Mouse (Mus musculus) midbrain, embryonic 16.5 days (tissue): ENCODE results near the gene Trpm8. TPM values are rescaled to one million over a fixed set of nuclear protein-coding genes. Genes with fewer than 3 reads are reported as not detected.

ENCODE experiments used
- ATAC-seq: fragments of 200-750 bp; cut with Nextera tagmentation; 2 replicates; pipeline ENCODE4 v1.8.0; 2017; ENCODE audit warnings: moderate TSS enrichment
- H3K27ac ChIP-seq: fragments of 300-500 bp; sonication (generic); 2 replicates; pipeline ENCODE4 v1.5.1; 2014; ENCODE audit warnings: mild to moderate bottlenecking, low read length, mixed read lengths
- H3K27me3 ChIP-seq: fragments of 300-500 bp; sonication (generic); 2 replicates; pipeline ENCODE4 v1.6.1; 2014; ENCODE audit warnings: low read depth, low read length, mixed read lengths; ENCODE audit not compliant: control insufficient read depth, insufficient read depth
- H3K36me3 ChIP-seq: fragments of 300-500 bp; sonication (generic); 2 replicates; pipeline ENCODE4 v1.6.1; 2014; ENCODE audit warnings: mild to moderate bottlenecking, low read length, moderate library complexity, mixed read lengths; ENCODE audit not compliant: control insufficient read depth, insufficient read depth
- H3K4me1 ChIP-seq: fragments of 300-500 bp; sonication (generic); 2 replicates; pipeline ENCODE4 v1.6.1; 2014; ENCODE audit warnings: mild to moderate bottlenecking, low read length, mixed read lengths; ENCODE audit not compliant: control insufficient read depth, insufficient read depth
- H3K4me2 ChIP-seq: fragments of 300-500 bp; sonication (generic); 2 replicates; pipeline ENCODE4 v1.6.1; 2014; ENCODE audit warnings: mild to moderate bottlenecking, low read length, mixed read lengths
- H3K4me3 ChIP-seq: fragments of 300-500 bp; sonication (generic); 2 replicates; pipeline ENCODE4 v1.5.1; 2014; ENCODE audit warnings: low read depth, mild to moderate bottlenecking, low read length, moderate library complexity, mixed read lengths
- H3K9ac ChIP-seq: fragments of 300-500 bp; sonication (generic); 2 replicates; pipeline ENCODE4 v1.6.1; 2014; ENCODE audit warnings: low read depth, low read length, mixed read lengths
- H3K9me3 ChIP-seq: fragments of 300-500 bp; sonication (generic); replicated peaks from 2 replicates; pipeline ENCODE4 v1.6.1; 2014; ENCODE audit warnings: mild to moderate bottlenecking, low read length, mixed read lengths; ENCODE audit not compliant: control insufficient read depth, poor library complexity, severe bottlenecking
- WGBS: fragments of 180-500 bp; shearing (Covaris S2); extraction: QIAGEN DNeasy Blood & Tissue Kit; methylation state at CpG from one replicate; pipeline ENCODE4 v1.1.7; 2014; 5-methylcytosine and 5-hydroxymethylcytosine counted together
- polyA plus RNA-seq: library from polyadenylated mRNA; unstranded; fragments of >200 nt; fragmentation: Nextera tagmentation; extraction: Ambion mirVana; gene quantifications from 2 replicates; pipeline ENCODE4 v1.2.1, GENCODE M21; 2015

Trpm8 gene
- polyA plus RNA-seq, 1 experiment from 2014 or later, result 0.11 TPM

DNA sequence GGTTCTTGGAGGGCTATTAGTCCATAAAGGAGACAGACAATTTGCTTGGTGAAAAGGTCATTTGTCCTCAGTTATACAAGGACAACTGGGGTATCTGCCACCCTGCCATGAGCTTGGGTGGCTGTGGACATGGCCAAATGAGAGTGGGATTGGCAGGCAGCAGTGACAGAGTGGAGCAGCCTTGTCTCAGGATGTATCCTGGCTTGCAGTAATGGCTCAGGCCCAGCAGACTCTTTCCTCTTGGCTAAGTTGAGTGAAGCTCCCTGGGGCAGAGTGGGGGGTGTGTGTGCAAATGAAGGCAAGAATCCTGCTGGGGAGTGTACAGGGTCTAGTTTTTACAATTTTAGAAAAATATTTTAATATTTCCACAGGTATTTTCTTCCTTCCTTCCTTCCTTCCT lies 44.7 kb downstream of the Trpm8 start:
- H3K27ac ChIP-seq, result no peak overlapping the region

DNA sequence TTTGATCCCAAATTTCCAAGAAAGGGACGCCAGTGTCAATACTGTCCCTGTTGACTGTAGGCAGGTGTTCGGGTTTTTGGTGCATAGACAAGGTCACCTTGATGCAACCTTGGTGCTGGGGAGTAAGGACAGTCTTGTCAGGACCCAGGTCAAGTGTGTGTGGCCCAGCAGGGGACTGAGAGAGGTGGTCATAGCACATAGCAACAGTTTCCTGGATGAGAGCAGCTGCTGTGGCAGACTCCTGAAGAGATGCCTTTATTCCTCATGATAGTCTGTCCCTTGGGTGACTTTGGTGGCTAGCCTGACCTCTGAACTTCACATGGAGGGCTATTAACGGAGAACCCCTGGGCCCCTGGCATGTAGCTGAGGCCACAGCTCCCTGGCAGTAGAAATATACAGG lies 45.6 kb downstream of the Trpm8 start:
- H3K36me3 ChIP-seq, result no peaks in the 10 kb centered on the region
- H3K4me3 ChIP-seq, result no peak overlapping the region
- H3K4me1 ChIP-seq, result no peaks in the 10 kb centered on the region
- H3K27ac ChIP-seq, result no peak overlapping the region
- H3K4me2 ChIP-seq, result no peak overlapping the region
- no peaks in the 10 kb centered on the region for H3K27me3 ChIP-seq
- no peak overlapping the region for H3K9ac ChIP-seq
- no peaks in the 10 kb centered on the region for H3K9me3 ChIP-seq
- ATAC-seq, result no peak
- 79% methylated on average over 3 of the region's 3 CpGs for WGBS

More for the DNA sequence above, 44.7 kb downstream of the Trpm8 start:
- H3K4me1 ChIP-seq, result no peaks in the 10 kb centered on the region
- no peak for ATAC-seq
- no peak overlapping the region for H3K4me3 ChIP-seq
- H3K27me3 ChIP-seq, result no peaks in the 10 kb centered on the region
- H3K4me2 ChIP-seq, result no peak overlapping the region
- H3K36me3 ChIP-seq, result no peaks in the 10 kb centered on the region
- no peaks in the 10 kb centered on the region for H3K9me3 ChIP-seq
- H3K9ac ChIP-seq, result no peak overlapping the region

DNA sequence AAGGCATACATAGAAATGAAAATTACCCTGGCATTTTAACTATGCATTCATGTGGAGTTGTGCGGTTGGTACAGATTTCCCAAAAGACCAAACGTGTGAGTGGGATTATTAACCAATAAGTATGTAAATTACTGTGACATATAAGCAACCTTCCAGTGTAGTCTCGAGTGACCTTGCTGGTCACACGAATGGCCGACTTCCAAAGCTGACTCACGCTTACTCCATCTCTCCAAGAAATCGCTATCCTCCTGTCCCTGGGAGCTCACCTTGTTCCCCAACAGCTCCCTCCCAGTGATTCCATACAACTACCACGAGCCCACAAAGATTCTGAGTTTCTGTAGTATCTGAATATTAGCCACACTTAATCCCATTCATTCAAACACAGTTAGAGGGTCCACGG lies 62.0 kb downstream of the Trpm8 start:
- Histone ChIP-seq H3K4me1 (no peaks in the 10 kb centered on the region), H3K27me3 (no peaks in the 10 kb centered on the region), H3K9ac (no peak overlapping the region), H3K9me3 (no peaks in the 10 kb centered on the region), H3K36me3 (no peaks in the 10 kb centered on the region), H3K4me2 (no peak overlapping the region), H3K4me3 (no peak overlapping the region), H3K27ac (no peak overlapping the region)
- WGBS, result 54% methylated on average over 9 of the region's 9 CpGs
- ATAC-seq, result no peak

- no peaks in the 10 kb centered on the region for H3K4me1 ChIP-seq
- H3K27ac ChIP-seq, result no peak overlapping the region
- no peak overlapping the region for H3K9ac ChIP-seq
- H3K36me3 ChIP-seq, result no peaks in the 10 kb centered on the region
- H3K4me2 ChIP-seq, result no peak overlapping the region
- no peak overlapping the region for H3K4me3 ChIP-seq
- H3K9me3 ChIP-seq, result no peaks in the 10 kb centered on the region
- no peak for ATAC-seq
- H3K27me3 ChIP-seq, result no peaks in the 10 kb centered on the region
- WGBS, result 88% methylated on average over 3 of the region's 3 CpGs
Observed at GRCm38 (mm10) chr1:88342615-88343014, 65.2 kb downstream of the Trpm8 start.

DNA sequence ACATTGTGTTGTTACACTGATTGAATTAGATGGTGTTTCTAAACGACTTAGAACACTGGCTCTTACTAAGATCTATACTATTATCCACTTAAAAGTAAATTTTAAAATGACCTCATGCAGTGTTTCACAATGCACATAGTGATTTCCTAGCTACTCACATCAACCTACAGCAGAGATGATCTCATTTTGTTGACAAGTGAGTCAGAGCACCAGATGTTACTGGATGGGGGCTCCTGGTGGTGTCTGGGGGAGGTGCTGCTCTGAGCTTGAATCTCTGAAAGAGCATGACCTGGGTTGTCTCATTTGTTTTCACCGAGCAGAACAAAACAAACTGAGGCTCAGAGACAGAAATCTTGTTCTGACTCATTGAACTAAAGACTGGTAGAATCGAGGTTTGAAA lies 68.1 kb downstream of the Trpm8 start:
- no peak for ATAC-seq
- Histone ChIP-seq H3K27me3 (no peaks in the 10 kb centered on the region), H3K4me1 (no peaks in the 10 kb centered on the region), H3K4me2 (no peak overlapping the region), H3K27ac (no peak overlapping the region), H3K9ac (no peak overlapping the region), H3K4me3 (no peak overlapping the region), H3K36me3 (no peaks in the 10 kb centered on the region), H3K9me3 (no peaks in the 10 kb centered on the region)
- 23% methylated on average over 3 of the region's 3 CpGs for WGBS

- 87% methylated on average over 5 of the region's 5 CpGs for WGBS
- H3K4me3 ChIP-seq, result no peak overlapping the region
Observed at GRCm38 (mm10) chr1:88348496-88349005, 71.1 kb downstream of the Trpm8 start.

GRCm38 (mm10) chr1:88350761-88351160 lies 73.3 kb downstream of the Trpm8 start:
- no peak overlapping the region for H3K27ac ChIP-seq
- no peaks in the 10 kb centered on the region for H3K27me3 ChIP-seq
- ATAC-seq, result no peak
- no peaks in the 10 kb centered on the region for H3K4me1 ChIP-seq
- H3K9ac ChIP-seq, result no peak overlapping the region
- H3K4me3 ChIP-seq, result no peak overlapping the region
- H3K36me3 ChIP-seq, result no peaks in the 10 kb centered on the region
- 90% methylated on average over 9 of the region's 9 CpGs for WGBS
- H3K9me3 ChIP-seq, result no peaks in the 10 kb centered on the region
- no peak overlapping the region for H3K4me2 ChIP-seq

More at GRCm38 (mm10) chr1:88348496-88349005, 71.1 kb downstream of the Trpm8 start:
- ATAC-seq, result no peak
- no peak overlapping the region for H3K4me2 ChIP-seq
- H3K9ac ChIP-seq, result no peak overlapping the region
- H3K27ac ChIP-seq, result no peak overlapping the region
- H3K27me3 ChIP-seq, result no peaks in the 10 kb centered on the region
- H3K4me1 ChIP-seq, result no peaks in the 10 kb centered on the region
- no peaks in the 10 kb centered on the region for H3K36me3 ChIP-seq
- no peaks in the 10 kb centered on the region for H3K9me3 ChIP-seq

DNA sequence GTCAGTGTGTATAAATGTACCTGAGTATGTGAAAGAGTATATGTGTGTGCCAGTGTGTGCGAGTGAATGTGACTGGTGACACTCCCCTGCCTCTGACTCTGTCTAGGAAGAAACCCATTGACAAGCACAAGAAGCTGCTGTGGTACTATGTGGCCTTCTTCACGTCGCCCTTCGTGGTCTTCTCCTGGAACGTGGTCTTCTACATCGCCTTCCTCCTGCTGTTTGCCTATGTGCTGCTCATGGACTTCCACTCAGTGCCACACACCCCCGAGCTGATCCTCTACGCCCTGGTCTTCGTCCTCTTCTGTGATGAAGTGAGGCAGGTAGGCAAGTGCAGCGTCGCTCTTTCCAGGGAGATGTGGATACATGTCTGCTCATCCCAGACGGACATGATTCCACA lies 77.6 kb downstream of the Trpm8 start:
- Histone ChIP-seq H3K4me2 (no peak overlapping the region), H3K4me3 (no peak overlapping the region), H3K9me3 (no peaks in the 10 kb centered on the region), H3K27ac (no peak overlapping the region), H3K36me3 (no peaks in the 10 kb centered on the region), H3K9ac (no peak overlapping the region), H3K4me1 (no peaks in the 10 kb centered on the region), H3K27me3 (no peaks in the 10 kb centered on the region)
- ATAC-seq, result no peak
- 90% methylated on average over 12 of the region's 12 CpGs for WGBS

- ATAC-seq, result no peak
- Histone ChIP-seq H3K9me3 (no peaks in the 10 kb centered on the region), H3K27ac (no peak overlapping the region), H3K4me1 (no peaks in the 10 kb centered on the region), H3K4me3 (no peak overlapping the region), H3K9ac (no peak overlapping the region), H3K36me3 (no peaks in the 10 kb centered on the region), H3K27me3 (no peaks in the 10 kb centered on the region), H3K4me2 (no peak overlapping the region)
- WGBS, result 91% methylated on average over 3 of the region's 3 CpGs
Observed at GRCm38 (mm10) chr1:88355681-88356080, 78.2 kb downstream of the Trpm8 start.
